Mouse (Mus musculus): ENCODE results near the gene Pnpla1. TPM values are rescaled to one million over a fixed set of nuclear protein-coding genes. Genes with fewer than 3 reads are reported as not detected.

Pnpla1 gene
- polyA plus RNA-seq, 1 experiment: 0.03 TPM

DNA sequence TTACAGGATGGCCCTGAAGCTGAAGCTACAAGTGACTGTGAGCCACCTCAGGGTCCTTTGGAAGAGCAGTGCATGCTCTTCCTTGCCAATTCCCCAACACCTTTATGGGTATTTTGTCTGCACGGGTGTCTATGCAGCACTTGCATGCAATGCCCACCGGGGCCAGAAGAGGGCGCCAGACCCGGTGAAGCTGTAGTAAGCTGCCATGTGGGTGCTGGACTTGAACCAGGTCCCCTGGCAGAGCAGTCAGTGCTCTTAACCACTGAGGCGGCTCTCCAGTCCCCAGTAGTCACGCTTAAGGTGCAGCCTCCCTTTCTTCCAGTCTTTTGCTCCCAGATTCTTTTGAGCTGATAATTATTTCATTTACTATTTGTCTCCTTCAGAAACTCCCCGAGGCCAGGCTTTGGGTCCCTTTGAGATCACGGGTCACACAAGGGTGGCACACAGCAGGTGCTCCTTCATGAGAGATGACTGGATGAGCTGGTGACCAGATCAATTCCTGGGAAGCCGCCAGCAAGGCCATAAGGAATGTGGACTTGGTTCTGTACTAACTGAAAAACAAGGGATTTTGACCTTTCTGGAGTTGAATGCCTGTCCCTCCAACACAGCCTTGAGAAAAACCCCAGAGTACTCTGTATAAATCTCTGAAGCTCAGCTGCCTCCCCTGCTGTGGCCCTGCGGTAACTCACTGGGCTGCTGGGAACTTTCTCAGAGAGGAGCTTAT, 78.6 kb downstream of the Pnpla1 start:
- peak in 1 of 2 experiments; percentile 26 for DNase-seq
- H3K4me3 ChIP-seq (replicated peaks; ENCODE audit: insufficient read depth, low read depth, low read length): no peak overlapping the region
- no peak overlapping the region for H3K27ac ChIP-seq (ENCODE audit: insufficient read depth, low read length)
- H3K4me1 ChIP-seq (ENCODE audit: control insufficient read depth, insufficient read depth, low read length): peaks cover 7% of the 10 kb centered on the region
- 70% methylated on average over 10 of the region's 10 CpGs for WGBS
- no peaks in the 10 kb centered on the region for H3K27me3 ChIP-seq (ENCODE audit: control insufficient read depth, insufficient read depth, low read length)
- peak; percentile 45; the same call in 1 of the 2 replicates for TF ChIP-seq CTCF (IDR thresholded peaks at IDR 0.05; ENCODE audit: borderline replicate concordance, insufficient read depth, low read depth, low read length)
- no peak for TF ChIP-seq POLR2A (IDR thresholded peaks at IDR 0.05; ENCODE audit: borderline replicate concordance, insufficient read depth, low read length)

Other genes starting within 250 kb of the Pnpla1 start
- 45.9 and 47.5 TPM in 2 replicates for gene Srpk1, start 235.7 kb upstream of the Pnpla1 start, polyA plus RNA-seq (2012; rRNA removed)
- 4.9 and 5.5 TPM in 2 replicates for gene Slc26a8, start 168.2 kb upstream of the Pnpla1 start, polyA plus RNA-seq (2012; rRNA removed)
- 114 and 116 TPM in 2 replicates for gene Mapk14, start 167.1 kb upstream of the Pnpla1 start, polyA plus RNA-seq (2012; rRNA removed)
- 1.0 and 2.0 TPM in 2 replicates for gene AC170998.1, start 132.3 kb upstream of the Pnpla1 start, polyA plus RNA-seq (2012; rRNA removed)
- 5.6 TPM in 2 replicates for gene Mapk13, start 89.1 kb upstream of the Pnpla1 start, polyA plus RNA-seq (2012; rRNA removed)
- 28.1 and 32.3 TPM in 2 replicates for gene Brpf3, start 57.3 kb upstream of the Pnpla1 start, polyA plus RNA-seq (2012; rRNA removed)
- 0.36 and 0.74 TPM in 2 replicates for gene 4930539E08Rik, start 56.9 kb downstream of the Pnpla1 start, polyA plus RNA-seq (2012; rRNA removed)
- not detected in 2 replicates for gene Pxt1, start 85.4 kb downstream of the Pnpla1 start, polyA plus RNA-seq (2012; rRNA removed)
- gene Kctd20, start 93.5 kb downstream of the Pnpla1 start, polyA plus RNA-seq (2012; rRNA removed): 43.7 and 45.8 TPM in 2 replicates
- gene Stk38, start 149.6 kb downstream of the Pnpla1 start, polyA plus RNA-seq (2012; rRNA removed): 82.8 and 86.7 TPM in 2 replicates
- gene Srsf3, start 174.2 kb downstream of the Pnpla1 start, polyA plus RNA-seq (2012; rRNA removed): 129 and 136 TPM in 2 replicates
- 12.6 and 19.4 TPM in 2 replicates for gene Cdkn1a, start 232.6 kb downstream of the Pnpla1 start, polyA plus RNA-seq (2012; rRNA removed)